Mouse (Mus musculus): ENCODE results near the gene Pigu. TPM values are rescaled to one million over a fixed set of nuclear protein-coding genes. Genes with fewer than 3 reads are reported as not detected.
A peak's percentile ranks its signal among the peaks of the same experiment; 100 is the strongest.

Pigu gene
- polyA plus RNA-seq, 1 experiment from 2014 or later = 51.9 TPM

GRCm38 (mm10) chr2:155285744-155286143, 71.5 kb downstream of the Pigu start:
- TF ChIP-seq CTCF (IDR thresholded peaks at IDR 0.05; ENCODE audit: low read depth) = no peak
- H3K27ac ChIP-seq = no peak overlapping the region
- ATAC-seq (replicated peaks; ENCODE audit: low FRiP score, low read depth) (no peak), DNase-seq (ENCODE audit: low spot score) (no peak)
- 74% methylated on average over 6 of the region's 6 CpGs for WGBS
- H3K4me3 ChIP-seq (replicated peaks; ENCODE audit: low read depth, low read length) = no peak overlapping the region
- H3K4me1 ChIP-seq (replicated peaks; ENCODE audit: insufficient read depth, low read length) = no peaks in the 10 kb centered on the region
- H3K36me3 ChIP-seq (ENCODE audit: insufficient read depth, low read length) = 0 out of 2 replicates have a peak, but pooled peaks cover 3% of the 10 kb centered on the region
- H3K9me3 ChIP-seq (replicated peaks; ENCODE audit: low read length) = no peaks in the 10 kb centered on the region
- no peak overlapping the region for H3K4me2 ChIP-seq (ENCODE audit: low read length)
- no peak overlapping the region for H3K9ac ChIP-seq (ENCODE audit: low read depth, low read length)
- no peaks in the 10 kb centered on the region for H3K27me3 ChIP-seq (ENCODE audit: insufficient read depth, low read length)

- Histone ChIP-seq H3K4me2 (ENCODE audit: low read length) (no peak overlapping the region), H3K4me1 (replicated peaks; ENCODE audit: insufficient read depth, low read length) (no peaks in the 10 kb centered on the region), H3K27me3 (ENCODE audit: insufficient read depth, low read length) (no peaks in the 10 kb centered on the region), H3K36me3 (ENCODE audit: insufficient read depth, low read length) (0 out of 2 replicates have a peak, but pooled peaks cover 3% of the 10 kb centered on the region), H3K27ac (peak overlapping the region; percentile 36; the same call in 1 of the 2 replicates), H3K4me3 (replicated peaks; ENCODE audit: low read depth, low read length) (no peak overlapping the region), H3K9ac (ENCODE audit: low read depth, low read length) (no peak overlapping the region), H3K9me3 (replicated peaks; ENCODE audit: low read length) (no peaks in the 10 kb centered on the region)
- peak; percentile 29 for DNase-seq (ENCODE audit: low spot score)
- 65% methylated on average over 7 of the region's 7 CpGs for WGBS
- ATAC-seq (replicated peaks; ENCODE audit: low FRiP score, low read depth) = no peak
- TF ChIP-seq CTCF (IDR thresholded peaks at IDR 0.05; ENCODE audit: low read depth) = no peak
These were observed 72.6 kb downstream of the Pigu start for GRCm38 (mm10) chr2:155284647-155285046.

- H3K4me1 ChIP-seq (replicated peaks; ENCODE audit: insufficient read depth, low read length) = no peaks in the 10 kb centered on the region
- 0 out of 2 replicates have a peak, but pooled peaks cover 3% of the 10 kb centered on the region for H3K36me3 ChIP-seq (ENCODE audit: insufficient read depth, low read length)
- H3K27me3 ChIP-seq (ENCODE audit: insufficient read depth, low read length) = no peaks in the 10 kb centered on the region
- no peak overlapping the region for H3K27ac ChIP-seq
- H3K4me2 ChIP-seq (ENCODE audit: low read length) = no peak overlapping the region
- 84% methylated on average over 4 of the region's 4 CpGs for WGBS
- no peak overlapping the region for H3K9ac ChIP-seq (ENCODE audit: low read depth, low read length)
- H3K4me3 ChIP-seq (replicated peaks; ENCODE audit: low read depth, low read length) = no peak overlapping the region
- DNase-seq (ENCODE audit: low spot score) = no peak
- no peak for ATAC-seq (replicated peaks; ENCODE audit: low FRiP score, low read depth)
- no peak for TF ChIP-seq CTCF (IDR thresholded peaks at IDR 0.05; ENCODE audit: low read depth)
- no peaks in the 10 kb centered on the region for H3K9me3 ChIP-seq (replicated peaks; ENCODE audit: low read length)
These were observed 73.4 kb downstream of the Pigu start for GRCm38 (mm10) chr2:155283793-155284192.

GRCm38 (mm10) chr2:155280116-155280515, 77.1 kb downstream of the Pigu start:
- no peak overlapping the region for H3K27ac ChIP-seq
- no peak overlapping the region for H3K4me2 ChIP-seq (ENCODE audit: low read length)
- H3K36me3 ChIP-seq (ENCODE audit: insufficient read depth, low read length) = 0 out of 2 replicates have a peak, but pooled peaks cover 4% of the 10 kb centered on the region
- DNase-seq (ENCODE audit: low spot score) (no peak), ATAC-seq (replicated peaks; ENCODE audit: low FRiP score, low read depth) (no peak)
- H3K9ac ChIP-seq (ENCODE audit: low read depth, low read length) = no peak overlapping the region
- 48% methylated on average over 2 of the region's 2 CpGs for WGBS
- no peaks in the 10 kb centered on the region for H3K9me3 ChIP-seq (replicated peaks; ENCODE audit: low read length)
- TF ChIP-seq CTCF (IDR thresholded peaks at IDR 0.05; ENCODE audit: low read depth) = no peak
- H3K4me1 ChIP-seq (replicated peaks; ENCODE audit: insufficient read depth, low read length) = 0 out of 2 replicates have a peak, but pooled peaks cover 11% of the 10 kb centered on the region
- no peak overlapping the region for H3K4me3 ChIP-seq (replicated peaks; ENCODE audit: low read depth, low read length)
- H3K27me3 ChIP-seq (ENCODE audit: insufficient read depth, low read length) = no peaks in the 10 kb centered on the region

GRCm38 (mm10) chr2:155279163-155279562, 78.1 kb downstream of the Pigu start:
- H3K4me2 ChIP-seq (ENCODE audit: low read length) = no peak overlapping the region

GRCm38 (mm10) chr2:155278361-155278760, 78.9 kb downstream of the Pigu start:
- WGBS = 88% methylated on average over 7 of the region's 7 CpGs
- DNase-seq (ENCODE audit: low spot score) = no peak
- ATAC-seq (replicated peaks; ENCODE audit: low FRiP score, low read depth) = no peak
- Histone ChIP-seq H3K9ac (ENCODE audit: low read depth, low read length) (no peak overlapping the region), H3K27ac (no peak overlapping the region), H3K4me1 (replicated peaks; ENCODE audit: insufficient read depth, low read length) (0 out of 2 replicates have a peak, but pooled peaks cover 11% of the 10 kb centered on the region), H3K9me3 (replicated peaks; ENCODE audit: low read length) (no peaks in the 10 kb centered on the region), H3K36me3 (ENCODE audit: insufficient read depth, low read length) (0 out of 2 replicates have a peak, but pooled peaks cover 4% of the 10 kb centered on the region), H3K4me3 (replicated peaks; ENCODE audit: low read depth, low read length) (no peak overlapping the region), H3K27me3 (ENCODE audit: insufficient read depth, low read length) (no peaks in the 10 kb centered on the region), H3K4me2 (ENCODE audit: low read length) (no peak overlapping the region)
- TF ChIP-seq CTCF (IDR thresholded peaks at IDR 0.05; ENCODE audit: low read depth) = no peak

More at GRCm38 (mm10) chr2:155279163-155279562, 78.1 kb downstream of the Pigu start:
- no peaks in the 10 kb centered on the region for H3K27me3 ChIP-seq (ENCODE audit: insufficient read depth, low read length)
- 87% methylated on average over 4 of the region's 4 CpGs for WGBS
- H3K36me3 ChIP-seq (ENCODE audit: insufficient read depth, low read length) = 0 out of 2 replicates have a peak, but pooled peaks cover 4% of the 10 kb centered on the region
- ATAC-seq (replicated peaks; ENCODE audit: low FRiP score, low read depth) = no peak
- no peak overlapping the region for H3K4me3 ChIP-seq (replicated peaks; ENCODE audit: low read depth, low read length)
- no peak overlapping the region for H3K9ac ChIP-seq (ENCODE audit: low read depth, low read length)
- no peak for TF ChIP-seq CTCF (IDR thresholded peaks at IDR 0.05; ENCODE audit: low read depth)
- 0 out of 2 replicates have a peak, but pooled peaks cover 11% of the 10 kb centered on the region for H3K4me1 ChIP-seq (replicated peaks; ENCODE audit: insufficient read depth, low read length)
- H3K9me3 ChIP-seq (replicated peaks; ENCODE audit: low read length) = no peaks in the 10 kb centered on the region
- no peak for DNase-seq (ENCODE audit: low spot score)
- no peak overlapping the region for H3K27ac ChIP-seq

Measured in kidney, postnatal 0 days (tissue).